Mouse (Mus musculus): ENCODE measurements around the gene Mrpl9.

DNA sequence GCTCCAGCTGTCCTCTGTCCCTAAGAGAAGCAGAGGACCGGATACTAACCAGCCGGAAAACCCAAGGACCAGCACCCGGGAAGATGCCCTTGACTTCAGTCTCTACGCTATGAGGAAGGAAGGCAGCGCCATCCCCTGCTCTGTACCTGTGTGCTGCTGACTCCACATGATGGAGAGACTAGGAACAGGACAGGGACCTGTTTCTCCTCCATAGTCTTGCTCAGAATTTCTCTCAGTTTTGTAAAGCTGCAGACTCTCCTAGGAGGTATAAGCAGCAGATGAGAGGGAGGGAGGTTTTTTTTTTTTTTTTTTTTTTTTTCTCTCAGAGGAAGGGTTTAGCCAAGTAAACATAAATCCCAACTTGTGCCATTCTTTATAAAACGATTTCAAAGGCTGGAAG is 44.9 kb upstream of the Mrpl9 start, which contains the start of gene Lingo4:
- TF ChIP-seq TAL1 (IDR thresholded peaks at IDR 0.05; ENCODE audit: low read length) (no peak), GATA1 (IDR thresholded peaks at IDR 0.05; ENCODE audit: low read length) (no peak)

All from erythroblast, embryonic 14.5 days (primary cell).